Mouse (Mus musculus): ENCODE data around the gene Gpr62.

GRCm38 (mm10) chr9:106453271-106454070, 12.3 kb downstream of the Gpr62 start, which contains the start of gene Pcbp4:
- TF ChIP-seq POLR2A (IDR thresholded peaks at IDR 0.05; ENCODE audit: borderline replicate concordance, extremely low read depth, low read depth, low read length) (no peak; the same call in 1 of the 2 replicates), CTCF (IDR thresholded peaks at IDR 0.05; ENCODE audit: insufficient read depth, low read length) (no peak)

All from lung, adult 2 months (tissue).